ENCODE assay signal across 11 mouse cellular contexts in genomic region chr1:164326600-164327155, GRCm38 (mm10). TPM values are rescaled to one million over a fixed set of nuclear protein-coding genes. Genes with fewer than 3 reads are reported as not detected.
DNase-seq lines count a peak whose midpoint lies in the region; ATAC-seq and TF ChIP-seq lines count a peak whose summit lies in the region.
"Had no signal": no experiment of that assay in that cellular context is flagged by ENCODE, and none has a peak within 500 bp of the region (broad histone marks: within the 10 kb centered on the region; RNA-seq: fewer than 3 reads in every experiment).

No protein-coding gene starts in this region.

- no peak for TF ChIP-seq POLR2A in thymus, adult 2 months (IDR thresholded peaks at IDR 0.05; ENCODE audit: control insufficient read depth, extremely low read depth, insufficient read depth, low read length, poor library complexity)

- no peak overlapping the region for H3K27ac ChIP-seq in intestine, embryonic 14.5 days (ENCODE audit: low read depth)
- H3K27ac ChIP-seq in intestine, postnatal 0 days (ENCODE audit: low read depth, low read length), result no peak overlapping the region
- peak overlapping the region; percentile 70; the same call in 1 of the 2 replicates for H3K27ac ChIP-seq in stomach, embryonic 16.5 days (ENCODE audit: low read length)
- H3K27ac ChIP-seq in thymus, adult 2 months (ENCODE audit: control insufficient read depth, insufficient read depth, low read length), result no peak overlapping the region
- H3K27ac ChIP-seq: limb, embryonic 13.5 days had no signal

- H3K9ac ChIP-seq in intestine, embryonic 14.5 days (ENCODE audit: low read length), result no peak overlapping the region
- H3K9ac ChIP-seq in intestine, postnatal 0 days (ENCODE audit: low read depth, low read length), result no peak overlapping the region
- no peak overlapping the region for H3K9ac ChIP-seq in stomach, embryonic 16.5 days (ENCODE audit: low read length)
- H3K9ac ChIP-seq: limb, embryonic 13.5 days had no signal

- H3K36me3 ChIP-seq in intestine, embryonic 14.5 days (ENCODE audit: control insufficient read depth, insufficient read depth, low read length), result 0 out of 2 replicates have a peak, but pooled peaks cover 6% of the 10 kb centered on the region
- H3K36me3 ChIP-seq in intestine, postnatal 0 days (ENCODE audit: control insufficient read depth, insufficient read depth), result peaks cover 6% of the 10 kb centered on the region; the same call in 1 of the 2 replicates
- H3K36me3 ChIP-seq in stomach, embryonic 16.5 days (ENCODE audit: control insufficient read depth, insufficient read depth, low read length), result no peaks in the 10 kb centered on the region
- H3K36me3 ChIP-seq in thymus, adult 2 months (ENCODE audit: control insufficient read depth, insufficient read depth, low read length), result no peaks in the 10 kb centered on the region

- no peak for DNase-seq in intestine, embryonic 14.5 days (ENCODE audit: low spot score)
- peak; percentile 16 for DNase-seq in retina, postnatal 1 day
- no peak for DNase-seq in retina, embryonic 14.5 days (ENCODE audit: low spot score)
- DNase-seq in left cerebral cortex, postnatal 14 days (ENCODE audit: low spot score in 2 of 2), result peak; percentile 59 to 75
- DNase-seq in adrenal gland, adult 2 months, result no peak
- DNase-seq in thymus, adult 2 months, result no peak
- DNase-seq: adrenal gland, adult 8-10 months had no signal

- no peaks in the 10 kb centered on the region for H3K9me3 ChIP-seq in intestine, embryonic 14.5 days (ENCODE audit: control insufficient read depth, low read length)
- no peaks in the 10 kb centered on the region for H3K9me3 ChIP-seq in intestine, postnatal 0 days (ENCODE audit: control insufficient read depth)
- H3K9me3 ChIP-seq in stomach, embryonic 16.5 days (replicated peaks; ENCODE audit: control insufficient read depth, low read length), result no peaks in the 10 kb centered on the region
- H3K9me3 ChIP-seq: limb, embryonic 13.5 days had no signal

- no peak overlapping the region for H3K4me3 ChIP-seq in intestine, embryonic 14.5 days (ENCODE audit: low read depth, low read length)
- H3K4me3 ChIP-seq in intestine, postnatal 0 days (ENCODE audit: low read depth, low read length), result no peak overlapping the region
- H3K4me3 ChIP-seq in stomach, embryonic 16.5 days (replicated peaks; ENCODE audit: low read length), result no peak overlapping the region
- H3K4me3 ChIP-seq in thymus, adult 2 months (ENCODE audit: control insufficient read depth, insufficient read depth, low read length), result no peak overlapping the region
- H3K4me3 ChIP-seq: limb, embryonic 13.5 days had no signal

- ATAC-seq in intestine, embryonic 14.5 days (replicated peaks; ENCODE audit: low FRiP score, low TSS enrichment, low read depth), result peak; percentile 50; the same call in 1 of the 2 replicates
- ATAC-seq in intestine, postnatal 0 days, result no peak
- peak; percentile 80; the same call in 1 of the 2 replicates for ATAC-seq in stomach, embryonic 16.5 days (ENCODE audit: insufficient read depth, low FRiP score)

- no peak overlapping the region for H3K4me2 ChIP-seq in intestine, embryonic 14.5 days (ENCODE audit: low read length)
- H3K4me2 ChIP-seq in intestine, postnatal 0 days (replicated peaks; ENCODE audit: low read depth), result no peak overlapping the region
- H3K4me2 ChIP-seq in stomach, embryonic 16.5 days (ENCODE audit: low read depth, low read length), result no peak overlapping the region
- H3K4me2 ChIP-seq: limb, embryonic 13.5 days had no signal

- intact Hi-C loops in left cerebral cortex, postnatal 14 days (cut with DNase I), result no loop called here

- peaks cover 14% of the 10 kb centered on the region; the same call in 1 of the 2 replicates for H3K4me1 ChIP-seq in intestine, embryonic 14.5 days (replicated peaks; ENCODE audit: control insufficient read depth, insufficient read depth, low read length)
- no peaks in the 10 kb centered on the region for H3K4me1 ChIP-seq in intestine, postnatal 0 days (replicated peaks; ENCODE audit: control insufficient read depth, insufficient read depth, low read length)
- peaks cover 7% of the 10 kb centered on the region for H3K4me1 ChIP-seq in stomach, embryonic 16.5 days (ENCODE audit: control insufficient read depth, insufficient read depth, low read length)
- H3K4me1 ChIP-seq in thymus, adult 2 months (replicated peaks; ENCODE audit: control insufficient read depth, insufficient read depth, low read length), result no peaks in the 10 kb centered on the region

- no peaks in the 10 kb centered on the region for H3K27me3 ChIP-seq in intestine, embryonic 14.5 days (replicated peaks; ENCODE audit: control insufficient read depth, insufficient read depth, low read length)
- no peaks in the 10 kb centered on the region for H3K27me3 ChIP-seq in intestine, postnatal 0 days (replicated peaks; ENCODE audit: control insufficient read depth, insufficient read depth, low read length)
- no peaks in the 10 kb centered on the region for H3K27me3 ChIP-seq in stomach, embryonic 16.5 days (ENCODE audit: control insufficient read depth, insufficient read depth, low read length)
- no peaks in the 10 kb centered on the region for H3K27me3 ChIP-seq in thymus, adult 2 months (ENCODE audit: control insufficient read depth, insufficient read depth, low read length)
- H3K27me3 ChIP-seq: CH12.LX; limb, embryonic 13.5 days had no signal

- no peak for TF ChIP-seq CTCF in intestine, postnatal 0 days (IDR thresholded peaks at IDR 0.05; ENCODE audit: low read depth)
- TF ChIP-seq CTCF in thymus, adult 2 months (IDR thresholded peaks at IDR 0.05; ENCODE audit: borderline replicate concordance, control insufficient read depth, extremely low read depth, insufficient read depth, low read length, poor library complexity), result no peak

- WGBS in intestine, embryonic 14.5 days, result 41% methylated on average over 6 of the region's 6 CpGs
- 68% methylated on average over 6 of the region's 6 CpGs for WGBS in intestine, postnatal 0 days
- WGBS in stomach, embryonic 16.5 days, result 46% methylated on average over 6 of the region's 6 CpGs
- WGBS in thymus, adult 2 months, result 97% methylated on average over 6 of the region's 6 CpGs

RNA-seq across cellular contexts. Expression of gene Blzf1, which starts 19.4 kb away (rescaled TPM):
- 22.9 and 23.5 TPM in 2 replicates for polyA plus RNA-seq in intestine, embryonic 14.5 days (2014; fragmentation: Nextera tagmentation; extraction: Ambion mirVana)
- 16.7 and 17.2 TPM in 2 replicates for polyA plus RNA-seq in intestine, postnatal 0 days (2015; fragmentation: Nextera tagmentation; extraction: Ambion mirVana)
- total RNA-seq in left cerebral cortex, postnatal 14 days (2021), result 10 to 100 TPM; 27.6 to 29.4 TPM
- 34.3 and 39.2 TPM in 2 replicates for polyA plus RNA-seq in stomach, embryonic 16.5 days (2015; fragmentation: Nextera tagmentation; extraction: Ambion mirVana)
- 10 to 100 TPM; 23.4 to 31.7 TPM for total RNA-seq in adrenal gland, adult 2 months (2021)
- polyA plus RNA-seq in adrenal gland, adult 2 months (2012; rRNA removed), result 0.97 and 0.98 TPM in 2 replicates
- 3.4 and 3.6 TPM in 2 replicates for polyA plus RNA-seq in thymus, adult 2 months (2012; rRNA removed)

RNA-seq across cellular contexts. Expression of gene Nme7, which starts 22.8 kb away (rescaled TPM):
- 34.5 and 37.2 TPM in 2 replicates for polyA plus RNA-seq in intestine, embryonic 14.5 days (2014; fragmentation: Nextera tagmentation; extraction: Ambion mirVana)
- 17.7 and 18.0 TPM in 2 replicates for polyA plus RNA-seq in intestine, postnatal 0 days (2015; fragmentation: Nextera tagmentation; extraction: Ambion mirVana)
- 10 to 100 TPM; 23.3 to 23.8 TPM for total RNA-seq in left cerebral cortex, postnatal 14 days (2021)
- polyA plus RNA-seq in stomach, embryonic 16.5 days (2015; fragmentation: Nextera tagmentation; extraction: Ambion mirVana), result 30.3 and 33.8 TPM in 2 replicates
- total RNA-seq in adrenal gland, adult 2 months (2021), result 10 to 100 TPM; 14.0 to 21.0 TPM
- polyA plus RNA-seq in adrenal gland, adult 2 months (2012; rRNA removed), result 9.2 and 11.7 TPM in 2 replicates
- 10.1 and 10.7 TPM in 2 replicates for polyA plus RNA-seq in thymus, adult 2 months (2012; rRNA removed)

RNA-seq across cellular contexts. Expression of gene Ccdc181, which starts 51.3 kb away (rescaled TPM):
- 9.5 and 10.3 TPM in 2 replicates for polyA plus RNA-seq in intestine, embryonic 14.5 days (2014; fragmentation: Nextera tagmentation; extraction: Ambion mirVana)
- 5.2 and 6.0 TPM in 2 replicates for polyA plus RNA-seq in intestine, postnatal 0 days (2015; fragmentation: Nextera tagmentation; extraction: Ambion mirVana)
- 10 to 100 TPM; 19.3 to 21.1 TPM for total RNA-seq in left cerebral cortex, postnatal 14 days (2021)
- polyA plus RNA-seq in stomach, embryonic 16.5 days (2015; fragmentation: Nextera tagmentation; extraction: Ambion mirVana), result 10.8 and 11.5 TPM in 2 replicates
- 10 to 100 TPM in 1 of 2 experiments, 1 to 10 TPM in 1; 7.7 to 12.3 TPM for total RNA-seq in adrenal gland, adult 2 months (2021)
- 1.6 and 1.7 TPM in 2 replicates for polyA plus RNA-seq in adrenal gland, adult 2 months (2012; rRNA removed)
- 1.7 and 2.7 TPM in 2 replicates for polyA plus RNA-seq in thymus, adult 2 months (2012; rRNA removed)

Comparison
In these comparisons a context has a peak if more than half of its experiments do, and no peak if none do; other contexts are left out.
1. DNase-seq: peak in retina, postnatal 1 day (single experiment) and left cerebral cortex, postnatal 14 days (2 of 2); none in intestine, embryonic 14.5 days (single experiment), retina, embryonic 14.5 days (single experiment), adrenal gland, adult 2 months (single experiment) and thymus, adult 2 months (single experiment).